In genomic region chr12:26930155-26930867, GRCm38 (mm10) we compare ENCODE assay signal across 19 mouse cellular contexts.
"Had no signal": no experiment of that assay in that cellular context is flagged by ENCODE, and none has a peak within 500 bp of the region (broad histone marks: within the 10 kb centered on the region; RNA-seq: fewer than 3 reads in every experiment).

No protein-coding gene starts in this region.

- H3K36me3 ChIP-seq: limb, embryonic 10.5 days; limb, embryonic 13.5 days; liver, embryonic 12.5 days; liver, embryonic 15.5 days; lung, embryonic 15.5 days; midbrain, embryonic 10.5 days; stomach, embryonic 15.5 days had no signal

- H3K9ac ChIP-seq: limb, embryonic 13.5 days; liver, embryonic 12.5 days; liver, embryonic 15.5 days; lung, embryonic 15.5 days; stomach, embryonic 15.5 days had no signal

- H3K27ac ChIP-seq: layer of hippocampus, adult 2 months; limb, embryonic 10.5 days; limb, embryonic 13.5 days; liver, embryonic 12.5 days; liver, embryonic 15.5 days; lung, embryonic 15.5 days; midbrain, embryonic 10.5 days; stomach, embryonic 15.5 days had no signal

- H3K4me3 ChIP-seq: layer of hippocampus, adult 2 months; limb, embryonic 10.5 days; limb, embryonic 13.5 days; liver, embryonic 12.5 days; liver, embryonic 15.5 days; lung, embryonic 15.5 days; megakaryocyte, embryonic 14.5 days; midbrain, embryonic 10.5 days; stomach, embryonic 15.5 days had no signal

- H3K9me3 ChIP-seq: limb, embryonic 10.5 days; limb, embryonic 13.5 days; liver, embryonic 12.5 days; liver, embryonic 15.5 days; lung, embryonic 15.5 days; midbrain, embryonic 10.5 days; stomach, embryonic 15.5 days had no signal

- H3K4me2 ChIP-seq: limb, embryonic 13.5 days; liver, embryonic 12.5 days; liver, embryonic 15.5 days; lung, embryonic 15.5 days; stomach, embryonic 15.5 days had no signal

- ATAC-seq: liver, embryonic 12.5 days had no signal

- H3K27me3 ChIP-seq: limb, embryonic 13.5 days; liver, embryonic 12.5 days; liver, embryonic 15.5 days; lung, embryonic 15.5 days; megakaryocyte, embryonic 14.5 days; stomach, embryonic 15.5 days had no signal

- H3K4me1 ChIP-seq: liver, embryonic 12.5 days; liver, embryonic 15.5 days; lung, embryonic 15.5 days; megakaryocyte, embryonic 14.5 days; midbrain, embryonic 10.5 days; stomach, embryonic 15.5 days had no signal

- DNase-seq: kidney, adult 2 months; kidney, postnatal 14 days; layer of hippocampus, adult 9-11 months; liver; lung, adult 18-20 months; lung, postnatal 10 days; lung, postnatal 36 days; right cerebral cortex, postnatal 25 days; spleen, adult 18-20 months; thymus, postnatal 25 days had no signal
